Mouse (Mus musculus): ENCODE data around the gene Mfsd13b.

The Mfsd13b gene

DNA sequence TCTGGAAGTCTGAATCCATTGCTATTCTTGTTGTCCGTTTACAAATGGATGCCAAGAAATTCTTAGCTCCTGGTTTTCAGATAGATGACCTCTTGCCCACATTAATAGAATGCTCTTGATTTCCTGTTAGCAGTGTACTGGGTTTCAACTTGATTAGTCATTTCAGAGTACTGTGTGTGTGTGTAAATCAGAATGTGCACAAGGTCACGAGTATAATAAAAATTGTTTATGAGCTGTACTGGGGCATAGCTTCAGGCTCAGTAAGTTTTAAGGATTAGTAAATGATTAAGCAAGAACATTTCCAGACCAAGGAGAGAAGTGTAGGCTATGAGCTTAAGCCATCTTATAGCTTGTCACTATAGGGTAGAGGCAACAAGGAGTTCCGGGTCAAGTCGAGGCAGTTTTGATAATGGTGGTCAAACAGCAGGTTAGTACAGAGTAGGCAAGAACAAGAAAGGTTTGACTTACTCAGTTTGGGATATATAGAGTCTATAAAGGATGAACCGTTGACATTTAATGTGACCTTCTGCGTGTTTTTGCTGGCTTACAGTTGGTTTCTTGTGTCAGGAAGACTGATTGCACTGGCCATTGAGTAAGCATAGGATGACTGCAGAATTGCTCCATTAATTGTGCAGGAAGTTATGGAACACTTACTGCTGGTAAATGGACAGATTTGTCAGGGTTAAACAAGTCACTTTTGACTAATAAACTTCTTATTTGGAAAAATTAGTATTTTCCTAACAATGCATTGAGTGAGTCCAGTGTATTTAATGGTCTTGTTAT, 63.6 kb downstream of the Mfsd13b start:
- no peak for DNase-seq

DNA sequence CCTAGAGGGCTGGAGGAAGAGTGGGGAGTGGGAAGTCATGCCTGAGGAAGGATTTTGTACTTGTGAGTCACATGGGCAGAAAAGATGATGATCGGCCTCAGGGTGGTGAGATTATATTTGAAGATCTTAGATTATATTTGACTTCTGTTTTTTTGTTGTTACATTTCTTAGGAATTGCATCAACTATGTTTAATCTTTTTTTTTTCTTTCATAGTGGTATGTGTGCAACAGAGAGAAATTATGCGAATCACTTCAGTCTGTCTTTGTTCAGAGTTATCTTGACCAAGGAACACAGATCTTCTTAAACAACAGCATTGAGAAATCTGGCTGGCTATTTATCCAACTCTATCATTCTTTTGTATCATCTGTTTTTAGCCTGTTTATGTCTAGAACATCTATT, 65.3 kb downstream of the Mfsd13b start:
- DNase-seq: no peak

DNA sequence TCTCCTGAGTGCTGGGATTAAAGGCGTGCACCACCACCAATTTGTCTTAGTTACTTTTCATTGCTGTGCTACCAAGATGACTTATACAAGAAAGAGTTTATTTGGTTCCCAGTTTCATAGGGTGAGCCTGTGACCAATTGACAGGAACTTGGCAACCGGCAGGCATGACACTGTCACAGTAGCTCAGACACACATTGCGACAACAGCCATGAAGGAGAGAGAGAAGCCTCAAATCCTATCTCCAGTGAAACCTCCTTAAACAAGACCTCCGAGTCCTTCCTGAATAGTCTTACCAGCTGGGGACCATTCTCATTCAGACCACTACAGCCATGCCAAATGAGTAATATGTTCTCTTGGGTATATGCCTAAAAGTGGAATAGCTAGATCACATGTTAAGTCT, 70.8 kb downstream of the Mfsd13b start:
- DNase-seq: no peak

DNA sequence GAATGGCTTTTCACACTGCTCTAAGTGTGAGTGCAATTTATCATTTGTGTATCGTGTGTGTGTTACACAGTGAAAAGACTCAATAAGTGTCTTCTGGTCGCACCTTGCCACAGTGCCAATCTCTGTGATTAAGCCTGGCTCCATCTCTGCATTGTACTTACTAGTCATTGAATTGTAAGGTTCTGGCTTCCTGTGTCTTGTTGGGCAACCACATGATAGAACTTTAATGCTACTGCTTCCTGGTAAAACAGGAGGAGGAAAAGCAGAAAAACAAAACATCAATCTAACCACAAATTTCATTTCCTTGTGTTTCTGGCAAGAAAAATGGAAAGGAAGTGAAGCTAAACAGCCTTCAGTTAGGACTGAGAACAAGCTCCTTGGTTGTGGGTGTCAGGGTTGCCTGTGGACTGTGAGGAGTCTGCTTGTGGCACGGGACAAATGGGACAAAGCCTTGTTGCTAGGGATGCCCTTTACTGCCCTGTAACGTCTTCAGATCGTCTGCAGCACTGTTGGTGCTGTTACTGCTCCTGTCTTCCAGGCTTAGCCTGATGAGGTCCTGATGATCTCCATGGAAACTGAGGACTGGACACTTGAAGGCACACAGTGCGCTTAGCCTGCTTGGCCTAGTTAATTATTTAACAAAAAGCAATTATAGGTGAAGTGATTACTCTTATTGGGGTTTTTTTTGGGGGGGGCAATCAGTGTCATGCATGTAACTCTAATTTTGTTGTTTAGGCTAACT, 77.3 kb downstream of the Mfsd13b start:
- no peak for DNase-seq

DNA sequence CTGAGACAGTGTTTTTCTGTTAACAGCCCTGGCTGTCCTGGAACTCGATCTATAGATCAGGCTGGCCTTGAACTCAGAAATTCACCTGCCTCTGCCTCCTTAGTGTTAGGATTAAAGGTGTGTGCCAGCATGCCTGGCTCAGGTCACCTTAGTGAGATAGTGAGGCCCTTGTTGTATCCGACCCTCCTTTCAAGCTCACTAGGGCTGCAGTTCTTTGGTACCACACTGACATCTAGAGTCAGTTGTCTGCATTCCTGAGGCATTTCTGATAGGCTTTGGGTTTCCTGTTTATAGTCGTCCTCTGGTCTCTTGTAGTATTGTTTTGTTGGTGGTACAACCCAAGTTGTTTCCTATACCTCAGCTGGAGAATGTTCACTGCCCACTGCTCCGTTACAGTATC, 82.0 kb downstream of the Mfsd13b start:
- DNase-seq: no peak
